Mouse (Mus musculus) kidney, embryonic 14.5 days (tissue): ENCODE measurements around the gene Grem1. TPM values are rescaled to one million over a fixed set of nuclear protein-coding genes. Genes with fewer than 3 reads are reported as not detected.

Experiments used
- ATAC-seq: fragments of 200-750 bp; cut with Nextera tagmentation; 2 replicates; pipeline ENCODE4 v1.8.0; 2017; ENCODE audit warnings: moderate number of reproducible peaks, mild to moderate bottlenecking, moderate TSS enrichment, moderate library complexity; ENCODE audit not compliant: low FRiP score, low TSS enrichment
- H3K27ac ChIP-seq: fragments of 300-500 bp; sonication (generic); 2 replicates; pipeline ENCODE4 v1.5.1; 2014; ENCODE audit warnings: low read depth, mild to moderate bottlenecking, low read length, moderate library complexity, mixed read lengths
- H3K27me3 ChIP-seq: fragments of 300-500 bp; sonication (generic); 2 replicates; pipeline ENCODE4 v1.6.1; 2014; ENCODE audit warnings: mild to moderate bottlenecking, low read length; ENCODE audit not compliant: control insufficient read depth, insufficient read depth
- H3K36me3 ChIP-seq: fragments of 300-500 bp; sonication (generic); 2 replicates; pipeline ENCODE4 v1.6.1; 2014; ENCODE audit warnings: low read length, mixed read lengths; ENCODE audit not compliant: control insufficient read depth, insufficient read depth
- H3K4me1 ChIP-seq: fragments of 300-500 bp; sonication (generic); 2 replicates; pipeline ENCODE4 v1.6.1; 2014; ENCODE audit warnings: low read length, mixed read lengths; ENCODE audit not compliant: control insufficient read depth, insufficient read depth
- H3K4me2 ChIP-seq: fragments of 300-500 bp; sonication (generic); replicated peaks from 2 replicates; pipeline ENCODE4 v1.6.1; 2014; ENCODE audit warnings: low read depth, mild to moderate bottlenecking, low read length
- H3K4me3 ChIP-seq: fragments of 300-500 bp; sonication (generic); 2 replicates; pipeline ENCODE4 v1.5.1; 2014; ENCODE audit warnings: mild to moderate bottlenecking, low read length
- H3K9ac ChIP-seq: fragments of 300-500 bp; sonication (generic); 2 replicates; pipeline ENCODE4 v1.6.1; 2014; ENCODE audit warnings: low read depth, mild to moderate bottlenecking, low read length, moderate library complexity
- H3K9me3 ChIP-seq: fragments of 300-500 bp; sonication (generic); 2 replicates; pipeline ENCODE4 v1.6.1; 2016; ENCODE audit warnings: low read length; ENCODE audit not compliant: control insufficient read depth
- WGBS: fragments of 180-500 bp; shearing (Covaris S2); extraction: QIAGEN DNeasy Blood & Tissue Kit; methylation state at CpG from one replicate; pipeline ENCODE4 v1.1.7; 2014; 5-methylcytosine and 5-hydroxymethylcytosine counted together
- polyA plus RNA-seq: library from polyadenylated mRNA; unstranded; fragments of >200 nt; fragmentation: Nextera tagmentation; extraction: Ambion mirVana; gene quantifications from 2 replicates; pipeline ENCODE4 v1.2.1, GENCODE M21; 2014

Grem1 gene
- polyA plus RNA-seq, 1 experiment from 2014 or later: 0.31 TPM

GRCm38 (mm10) chr2:113714801-113715200, 43.6 kb downstream of the Grem1 start:
- Histone ChIP-seq H3K36me3 (no peaks in the 10 kb centered on the region), H3K4me3 (no peak overlapping the region), H3K27ac (no peak overlapping the region), H3K4me2 (no peak overlapping the region), H3K27me3 (no peaks in the 10 kb centered on the region), H3K9me3 (no peaks in the 10 kb centered on the region), H3K4me1 (no peaks in the 10 kb centered on the region), H3K9ac (no peak overlapping the region)
- WGBS: 57% methylated on average over 2 of the region's 2 CpGs
- ATAC-seq: no peak

GRCm38 (mm10) chr2:113713406-113713805, 45.0 kb downstream of the Grem1 start:
- H3K4me3 ChIP-seq: no peak overlapping the region
- no peaks in the 10 kb centered on the region for H3K36me3 ChIP-seq
- H3K27me3 ChIP-seq: no peaks in the 10 kb centered on the region
- H3K4me2 ChIP-seq: no peak overlapping the region
- H3K9ac ChIP-seq: no peak overlapping the region
- no peak overlapping the region for H3K27ac ChIP-seq
- WGBS: 63% methylated on average over 2 of the region's 2 CpGs
- ATAC-seq: no peak
- H3K4me1 ChIP-seq: no peaks in the 10 kb centered on the region
- H3K9me3 ChIP-seq: no peaks in the 10 kb centered on the region

- Histone ChIP-seq H3K27ac (no peak overlapping the region), H3K27me3 (no peaks in the 10 kb centered on the region), H3K9ac (no peak overlapping the region), H3K4me1 (no peaks in the 10 kb centered on the region), H3K9me3 (no peaks in the 10 kb centered on the region), H3K4me3 (no peak overlapping the region), H3K36me3 (no peaks in the 10 kb centered on the region), H3K4me2 (no peak overlapping the region)
- WGBS: 77% methylated on average over 4 of the region's 4 CpGs
- ATAC-seq: no peak
These were observed 50.9 kb downstream of the Grem1 start for GRCm38 (mm10) chr2:113707507-113707906.

- no peak for ATAC-seq
- Histone ChIP-seq H3K27ac (no peak overlapping the region), H3K4me1 (no peaks in the 10 kb centered on the region), H3K36me3 (no peaks in the 10 kb centered on the region), H3K4me2 (no peak overlapping the region), H3K9me3 (no peaks in the 10 kb centered on the region), H3K4me3 (no peak overlapping the region), H3K27me3 (no peaks in the 10 kb centered on the region), H3K9ac (no peak overlapping the region)
- 75% methylated on average over 5 of the region's 5 CpGs for WGBS
These were observed 56.9 kb downstream of the Grem1 start for GRCm38 (mm10) chr2:113701507-113701906.

- no peak for ATAC-seq
- no peaks in the 10 kb centered on the region for H3K27me3 ChIP-seq
- 91% methylated on average over 5 of the region's 5 CpGs for WGBS
- H3K9ac ChIP-seq: no peak overlapping the region
- no peak overlapping the region for H3K27ac ChIP-seq
- H3K9me3 ChIP-seq: no peaks in the 10 kb centered on the region
- H3K4me3 ChIP-seq: no peak overlapping the region
- no peaks in the 10 kb centered on the region for H3K36me3 ChIP-seq
- H3K4me2 ChIP-seq: no peak overlapping the region
- H3K4me1 ChIP-seq: no peaks in the 10 kb centered on the region
These were observed 61.8 kb downstream of the Grem1 start for GRCm38 (mm10) chr2:113696647-113697046.

- no peaks in the 10 kb centered on the region for H3K4me1 ChIP-seq
- no peak overlapping the region for H3K4me3 ChIP-seq
- H3K9ac ChIP-seq: no peak overlapping the region
- H3K36me3 ChIP-seq: no peaks in the 10 kb centered on the region
- no peak overlapping the region for H3K27ac ChIP-seq
- no peaks in the 10 kb centered on the region for H3K9me3 ChIP-seq
- no peak overlapping the region for H3K4me2 ChIP-seq
- 88% methylated on average over 3 of the region's 3 CpGs for WGBS
- no peak for ATAC-seq
- no peaks in the 10 kb centered on the region for H3K27me3 ChIP-seq
These were observed 62.2 kb downstream of the Grem1 start for GRCm38 (mm10) chr2:113696222-113696621.

Other genes starting within 250 kb of the Grem1 start
- gene Scg5, start 70.5 kb upstream of the Grem1 start, polyA plus RNA-seq: 5.2 and 6.8 TPM in 2 replicates
- gene Arhgap11a, start 90.0 kb upstream of the Grem1 start, polyA plus RNA-seq: 6.4 and 7.1 TPM in 2 replicates